Mouse (Mus musculus): ENCODE results near the gene Adprhl1. TPM values are rescaled to one million over a fixed set of nuclear protein-coding genes. Genes with fewer than 3 reads are reported as not detected.

Gene Adprhl1
- polyA plus RNA-seq, 1 experiment from 2014 or later, result not detected

GRCm38 (mm10) chr8:13186819-13187218, 67.1 kb downstream of the Adprhl1 start:
- Histone ChIP-seq H3K4me3 (no peak overlapping the region), H3K9me3 (replicated peaks) (no peaks in the 10 kb centered on the region), H3K27ac (replicated peaks) (no peak overlapping the region), H3K27me3 (ENCODE audit: low read depth, poor library complexity, severe bottlenecking) (no peaks in the 10 kb centered on the region), H3K4me1 (no peaks in the 10 kb centered on the region), H3K36me3 (peaks cover 55% of the 10 kb centered on the region)
- no peak for DNase-seq (ENCODE audit: low spot score)
- 88% methylated on average over 8 of the region's 8 CpGs for WGBS

DNA sequence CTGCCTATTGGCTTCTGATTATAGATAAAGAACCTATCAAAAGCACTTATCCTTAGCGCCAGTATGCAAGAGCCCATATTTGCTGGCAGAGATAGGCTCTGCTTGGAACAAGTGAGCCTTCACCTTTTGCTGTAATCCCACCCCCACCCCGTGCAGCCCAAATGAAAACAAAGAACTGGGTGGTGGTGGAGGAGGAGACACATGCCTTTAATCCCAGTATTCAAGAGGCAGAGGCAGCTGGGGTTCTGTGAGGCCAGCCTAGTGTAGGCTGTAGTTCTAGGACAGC, 72.3 kb downstream of the Adprhl1 start:
- no peak overlapping the region for H3K4me3 ChIP-seq
- H3K9me3 ChIP-seq (replicated peaks), result no peaks in the 10 kb centered on the region
- 47% methylated on average over 2 of the region's 2 CpGs for WGBS
- no peak for DNase-seq (ENCODE audit: low spot score)
- H3K27ac ChIP-seq (replicated peaks), result no peak overlapping the region
- peaks cover 64% of the 10 kb centered on the region for H3K36me3 ChIP-seq
- no peaks in the 10 kb centered on the region for H3K27me3 ChIP-seq (ENCODE audit: low read depth, poor library complexity, severe bottlenecking)
- H3K4me1 ChIP-seq, result no peaks in the 10 kb centered on the region

GRCm38 (mm10) chr8:13180911-13181690, 72.9 kb downstream of the Adprhl1 start:
- no peaks in the 10 kb centered on the region for H3K9me3 ChIP-seq (replicated peaks)
- WGBS, result 82% methylated on average over 18 of the region's 18 CpGs
- peaks cover 67% of the 10 kb centered on the region for H3K36me3 ChIP-seq
- H3K27me3 ChIP-seq (ENCODE audit: low read depth, poor library complexity, severe bottlenecking), result no peaks in the 10 kb centered on the region
- no peaks in the 10 kb centered on the region for H3K4me1 ChIP-seq
- no peak overlapping the region for H3K27ac ChIP-seq (replicated peaks)
- H3K4me3 ChIP-seq, result no peak overlapping the region
- DNase-seq (ENCODE audit: low spot score), result no peak

GRCm38 (mm10) chr8:13180408-13180807, 73.6 kb downstream of the Adprhl1 start:
- H3K4me1 ChIP-seq, result no peaks in the 10 kb centered on the region
- H3K9me3 ChIP-seq (replicated peaks), result no peaks in the 10 kb centered on the region
- H3K27ac ChIP-seq (replicated peaks), result no peak overlapping the region
- no peak overlapping the region for H3K4me3 ChIP-seq
- DNase-seq (ENCODE audit: low spot score), result no peak
- WGBS, result 87% methylated on average over 9 of the region's 9 CpGs
- H3K27me3 ChIP-seq (ENCODE audit: low read depth, poor library complexity, severe bottlenecking), result no peaks in the 10 kb centered on the region
- H3K36me3 ChIP-seq, result peaks cover 67% of the 10 kb centered on the region

DNA sequence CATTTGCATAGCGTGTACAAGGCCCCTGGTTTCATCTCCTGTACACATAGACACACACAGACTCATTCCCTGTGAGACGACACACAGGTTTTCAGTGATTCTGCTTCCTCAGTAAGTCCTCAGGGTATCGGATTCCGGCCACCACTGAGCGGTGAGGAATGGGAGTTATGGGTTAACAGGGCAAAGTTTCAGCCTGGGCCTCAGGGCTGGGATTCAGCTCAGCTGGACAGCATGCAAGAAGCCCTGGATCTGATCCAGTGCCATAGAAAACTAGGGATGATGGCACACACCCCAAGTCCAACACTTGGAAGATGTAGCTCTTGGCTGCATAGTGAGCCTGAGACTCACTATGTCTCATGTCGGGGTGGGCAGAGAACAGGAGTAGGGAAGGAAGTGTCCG, 74.0 kb downstream of the Adprhl1 start:
- 79% methylated on average over 7 of the region's 7 CpGs for WGBS
- H3K27me3 ChIP-seq (ENCODE audit: low read depth, poor library complexity, severe bottlenecking), result no peaks in the 10 kb centered on the region
- H3K27ac ChIP-seq (replicated peaks), result no peak overlapping the region
- H3K9me3 ChIP-seq (replicated peaks), result no peaks in the 10 kb centered on the region
- H3K4me3 ChIP-seq, result no peak overlapping the region
- H3K4me1 ChIP-seq, result no peaks in the 10 kb centered on the region
- DNase-seq (ENCODE audit: low spot score), result no peak
- peaks cover 68% of the 10 kb centered on the region for H3K36me3 ChIP-seq

DNA sequence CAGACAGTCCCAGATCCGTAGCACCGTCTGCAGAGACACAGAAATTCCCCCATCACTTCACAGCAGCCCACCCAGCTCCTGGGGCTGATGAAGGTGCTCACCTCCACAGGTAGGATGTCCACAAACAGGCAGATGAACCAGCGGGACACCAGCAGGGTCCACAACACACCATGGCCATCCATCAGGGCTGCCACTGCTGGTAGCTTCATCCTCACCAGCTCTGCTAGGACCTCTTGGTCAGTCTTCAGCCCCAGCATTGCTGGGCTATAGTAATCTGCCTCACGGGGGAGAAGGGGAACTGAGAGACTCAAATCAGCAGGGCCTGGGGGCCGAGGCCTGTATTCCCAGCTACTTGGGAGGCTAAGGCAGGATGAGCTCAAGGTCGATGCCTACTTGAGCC, 74.5 kb downstream of the Adprhl1 start:
- DNase-seq (ENCODE audit: low spot score), result no peak
- Histone ChIP-seq H3K36me3 (peaks cover 68% of the 10 kb centered on the region), H3K4me1 (no peaks in the 10 kb centered on the region), H3K9me3 (replicated peaks) (no peaks in the 10 kb centered on the region), H3K27ac (replicated peaks) (no peak overlapping the region), H3K27me3 (ENCODE audit: low read depth, poor library complexity, severe bottlenecking) (no peaks in the 10 kb centered on the region), H3K4me3 (no peak overlapping the region)
- 78% methylated on average over 6 of the region's 6 CpGs for WGBS

DNA sequence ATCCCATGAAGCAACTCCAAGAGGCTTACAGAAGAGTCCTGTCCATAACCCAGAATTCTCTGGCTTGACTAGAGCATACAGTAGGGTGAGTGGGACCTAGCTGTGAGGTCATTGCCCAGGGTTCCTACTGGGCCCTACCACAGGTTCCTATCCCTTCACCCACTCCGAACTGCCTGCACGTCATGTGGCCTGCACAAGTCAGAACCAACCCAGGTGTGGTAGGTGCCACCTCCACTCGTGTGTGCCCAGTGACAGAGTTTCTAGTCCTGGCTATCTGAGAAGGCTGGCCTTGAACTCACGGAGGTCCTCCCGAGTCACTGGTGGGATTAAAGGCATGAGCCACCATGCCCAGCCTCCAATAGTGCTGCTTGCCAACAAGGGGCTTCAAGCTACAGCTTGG, 75.8 kb downstream of the Adprhl1 start:
- no peak for DNase-seq (ENCODE audit: low spot score)
- Histone ChIP-seq H3K27me3 (ENCODE audit: low read depth, poor library complexity, severe bottlenecking) (no peaks in the 10 kb centered on the region), H3K4me3 (no peak overlapping the region), H3K4me1 (no peaks in the 10 kb centered on the region), H3K36me3 (peaks cover 74% of the 10 kb centered on the region), H3K9me3 (replicated peaks) (no peaks in the 10 kb centered on the region), H3K27ac (replicated peaks) (no peak overlapping the region)
- WGBS, result 95% methylated on average over 5 of the region's 5 CpGs

DNA sequence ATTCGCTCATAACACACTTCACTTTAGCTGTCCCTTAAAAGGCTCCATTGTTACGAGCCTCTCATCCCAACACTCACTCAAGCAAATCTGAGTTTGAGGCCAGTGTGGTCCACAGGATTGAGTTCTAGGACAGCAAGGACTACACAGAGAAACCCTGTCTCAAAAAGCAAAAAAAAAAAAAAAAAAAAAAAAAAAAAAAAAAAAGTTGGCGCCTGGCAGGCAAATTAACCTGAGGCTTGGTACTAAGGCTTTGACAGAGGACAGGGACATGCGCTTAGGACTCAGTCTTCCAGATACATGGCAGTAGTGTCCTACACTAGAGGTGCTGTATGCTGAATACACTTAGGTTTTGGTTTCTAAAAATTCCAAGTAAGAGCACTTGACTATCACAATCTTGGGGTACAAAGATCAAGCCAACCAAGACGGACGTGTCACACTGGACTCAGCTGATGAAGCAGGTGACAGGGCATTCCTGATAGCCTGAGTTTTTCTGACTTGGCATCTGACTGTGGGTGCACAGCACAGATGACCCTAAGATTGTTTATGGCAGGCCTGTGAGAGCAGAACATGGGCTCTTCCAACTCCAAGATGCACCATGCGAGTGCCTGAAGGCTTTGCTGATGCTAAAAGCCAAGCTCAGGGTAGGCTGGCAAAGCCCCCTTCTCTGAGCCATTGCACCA, 76.6 kb downstream of the Adprhl1 start:
- Histone ChIP-seq H3K36me3 (peaks cover 75% of the 10 kb centered on the region), H3K9me3 (replicated peaks) (no peaks in the 10 kb centered on the region), H3K27me3 (ENCODE audit: low read depth, poor library complexity, severe bottlenecking) (no peaks in the 10 kb centered on the region), H3K4me1 (no peaks in the 10 kb centered on the region), H3K4me3 (no peak overlapping the region), H3K27ac (replicated peaks) (no peak overlapping the region)
- no peak for DNase-seq (ENCODE audit: low spot score)
- 95% methylated on average over 7 of the region's 7 CpGs for WGBS

GRCm38 (mm10) chr8:13175650-13176049, 78.3 kb downstream of the Adprhl1 start:
- no peaks in the 10 kb centered on the region for H3K27me3 ChIP-seq (ENCODE audit: low read depth, poor library complexity, severe bottlenecking)
- no peaks in the 10 kb centered on the region for H3K9me3 ChIP-seq (replicated peaks)
- no peak for DNase-seq (ENCODE audit: low spot score)
- no peak overlapping the region for H3K27ac ChIP-seq (replicated peaks)
- H3K4me1 ChIP-seq, result no peaks in the 10 kb centered on the region
- peaks cover 89% of the 10 kb centered on the region for H3K36me3 ChIP-seq
- WGBS, result 92% methylated on average over 1 of the region's 1 CpGs
- no peak overlapping the region for H3K4me3 ChIP-seq

GRCm38 (mm10) chr8:13174811-13175210, 79.2 kb downstream of the Adprhl1 start:
- peaks cover 98% of the 10 kb centered on the region for H3K36me3 ChIP-seq
- DNase-seq (ENCODE audit: low spot score), result no peak

GRCm38 (mm10) chr8:13174305-13174704, 79.7 kb downstream of the Adprhl1 start:
- no peaks in the 10 kb centered on the region for H3K4me1 ChIP-seq
- 88% methylated on average over 4 of the region's 4 CpGs for WGBS
- DNase-seq (ENCODE audit: low spot score), result no peak
- H3K27me3 ChIP-seq (ENCODE audit: low read depth, poor library complexity, severe bottlenecking), result no peaks in the 10 kb centered on the region
- H3K4me3 ChIP-seq, result no peak overlapping the region
- no peak overlapping the region for H3K27ac ChIP-seq (replicated peaks)
- peaks cover 99% of the 10 kb centered on the region for H3K36me3 ChIP-seq
- H3K9me3 ChIP-seq (replicated peaks), result no peaks in the 10 kb centered on the region

More at GRCm38 (mm10) chr8:13174811-13175210, 79.2 kb downstream of the Adprhl1 start:
- H3K4me1 ChIP-seq, result no peaks in the 10 kb centered on the region
- H3K27ac ChIP-seq (replicated peaks), result no peak overlapping the region
- H3K9me3 ChIP-seq (replicated peaks), result no peaks in the 10 kb centered on the region
- WGBS, result 89% methylated on average over 4 of the region's 4 CpGs
- no peak overlapping the region for H3K4me3 ChIP-seq
- H3K27me3 ChIP-seq (ENCODE audit: low read depth, poor library complexity, severe bottlenecking), result no peaks in the 10 kb centered on the region

Measured in midbrain, embryonic 10.5 days (tissue).